Mouse (Mus musculus): ENCODE measurements around the gene Herpud1.
"Not testable (repeated sequence)": the region's sequence is repeated elsewhere in the genome, so short reads cannot be mapped to it uniquely, and the experiment has no call there.

Herpud1 gene

DNA sequence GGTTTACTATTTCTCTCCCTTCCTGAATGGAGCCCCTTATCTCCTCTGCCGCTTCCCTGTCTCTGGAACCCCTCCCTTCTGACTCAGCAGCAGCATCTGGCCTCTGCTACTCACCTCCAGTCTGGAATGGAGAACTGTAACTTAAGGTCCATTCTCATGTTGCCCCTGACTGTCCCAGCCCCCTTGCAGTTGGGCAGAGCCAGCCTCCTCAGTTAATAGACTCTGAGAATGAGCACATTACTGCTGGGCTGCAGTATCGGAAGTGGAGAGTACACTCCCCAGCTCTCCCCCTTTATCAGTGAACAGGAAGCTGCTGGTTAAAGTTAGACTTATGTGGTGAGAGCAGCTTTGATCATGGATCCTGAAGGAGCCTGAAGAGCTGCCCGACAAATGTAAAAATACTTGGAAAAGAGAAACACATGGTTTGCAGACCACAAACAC lies 10.7 kb upstream of the Herpud1 start:
- no peak for DNase-seq (ENCODE audit: low spot score in 2 of 2)

DNA sequence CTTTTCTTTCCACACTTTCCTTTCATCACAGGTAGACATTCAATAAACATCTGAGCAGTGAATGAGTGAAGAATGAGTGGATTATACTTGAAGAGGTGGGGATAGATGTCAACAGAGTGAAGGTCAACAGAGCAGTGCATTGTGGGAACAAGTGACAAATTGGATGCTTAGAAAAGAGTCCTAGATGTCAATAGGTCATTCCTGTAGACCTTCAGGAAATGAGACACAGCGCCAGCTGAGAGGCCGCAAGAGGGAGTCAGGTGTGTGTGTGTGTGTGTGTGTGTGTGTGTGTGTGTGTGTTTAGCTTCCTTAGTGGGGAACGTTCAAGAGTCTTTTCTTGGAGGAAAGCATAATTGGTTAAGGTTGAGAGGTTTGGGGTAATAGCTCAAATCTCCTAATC lies 10.1 kb upstream of the Herpud1 start:
- no peak for DNase-seq (ENCODE audit: low spot score in 2 of 2)

DNA sequence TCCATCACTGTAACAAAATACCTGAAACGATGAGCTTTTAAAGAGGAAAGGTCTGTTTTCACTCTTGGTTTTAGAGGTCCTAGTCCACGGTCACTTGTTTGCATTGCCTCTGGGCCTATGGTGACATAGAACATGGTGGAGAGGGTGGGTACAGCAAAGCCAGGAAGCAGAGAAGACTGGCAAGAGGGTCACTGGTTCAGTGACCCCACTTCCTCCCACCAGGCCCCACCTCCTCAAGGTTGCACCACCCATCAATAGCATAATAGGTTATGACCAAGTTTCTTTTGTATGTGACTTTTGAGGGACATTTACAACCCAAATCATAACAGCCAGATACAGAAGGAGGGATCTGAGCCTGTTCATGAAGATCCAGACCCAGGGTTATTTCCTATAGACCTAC lies 9.7 kb upstream of the Herpud1 start:
- no peak for DNase-seq (ENCODE audit: low spot score in 2 of 2)

DNA sequence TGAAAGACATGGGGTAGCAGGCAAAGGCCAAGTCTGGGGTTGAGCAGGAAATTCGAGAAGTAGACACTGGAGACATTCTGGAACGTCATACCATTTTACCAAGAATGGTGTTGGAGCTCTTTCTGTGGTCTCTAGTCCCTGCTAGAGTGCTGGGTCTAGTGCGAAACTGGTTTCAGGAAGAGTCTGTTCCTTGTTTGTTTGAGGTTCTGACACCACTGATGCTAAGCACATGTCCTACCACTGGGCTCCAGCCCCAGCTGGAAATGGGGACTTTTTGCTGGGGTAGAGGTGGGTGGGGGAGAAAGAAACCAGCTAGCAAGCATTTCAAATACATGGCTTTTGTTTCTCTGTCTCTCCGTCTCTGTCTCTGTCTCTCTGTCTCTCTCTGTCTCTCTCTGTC lies 9.2 kb upstream of the Herpud1 start:
- no peak for DNase-seq (ENCODE audit: low spot score in 2 of 2)

DNA sequence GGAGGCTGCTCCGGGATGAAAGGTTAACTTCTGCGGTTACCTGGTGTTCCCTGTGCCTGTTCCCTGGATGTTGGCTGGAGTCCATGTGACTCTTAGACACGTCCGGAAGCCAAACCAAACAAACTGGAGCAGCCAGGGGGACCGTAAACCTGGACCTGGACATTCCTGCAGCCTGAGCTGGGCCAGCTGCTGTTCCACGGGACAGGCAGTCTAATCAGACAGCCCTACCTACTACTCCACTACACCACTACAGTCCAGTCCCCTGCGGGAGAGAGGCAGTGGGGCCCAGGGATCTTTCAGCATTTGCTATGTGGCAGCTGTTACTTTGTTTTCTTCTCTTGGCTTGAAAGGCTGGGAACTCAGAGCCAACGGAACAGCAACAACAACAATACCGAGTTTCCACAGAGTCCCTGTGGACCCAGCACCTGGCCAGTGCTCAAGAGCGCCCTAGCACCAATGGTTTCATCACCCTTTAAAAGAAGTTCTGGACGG lies 8.5 kb upstream of the Herpud1 start:
- no peak for DNase-seq (ENCODE audit: low spot score in 2 of 2)

DNA sequence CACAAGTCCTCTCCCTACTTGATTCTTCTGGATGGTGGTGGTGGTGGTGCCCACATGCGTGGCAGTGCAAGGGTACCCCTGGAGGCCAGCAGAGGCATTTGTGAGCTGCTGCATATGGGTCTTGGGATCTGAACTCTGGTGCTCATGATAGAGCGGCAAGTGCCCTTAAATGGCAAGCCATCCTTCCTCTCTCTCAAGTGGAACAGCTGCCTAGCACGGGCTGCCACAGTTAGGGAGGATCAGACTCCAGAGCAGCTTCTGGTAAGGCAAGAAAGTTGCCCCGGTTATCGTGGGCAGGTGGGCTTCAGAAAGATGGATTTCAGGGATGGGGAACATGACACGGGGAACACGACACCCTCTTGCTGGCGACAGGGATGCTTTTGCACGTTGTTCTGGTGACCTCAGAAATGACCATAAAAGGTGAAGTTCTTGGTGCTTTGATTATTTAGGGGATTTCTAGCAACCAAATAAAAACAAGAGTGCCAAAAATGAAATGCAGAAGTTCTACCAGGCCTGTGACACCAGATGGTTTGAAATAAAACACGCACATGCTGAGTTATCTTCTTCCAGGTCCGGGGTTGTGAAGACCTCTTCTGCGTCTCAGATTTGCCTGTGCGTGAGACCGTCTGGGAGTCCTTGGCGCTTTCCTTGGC lies 7.3 kb upstream of the Herpud1 start:
- DNase-seq (ENCODE audit: low spot score in 2 of 2), result no peak

DNA sequence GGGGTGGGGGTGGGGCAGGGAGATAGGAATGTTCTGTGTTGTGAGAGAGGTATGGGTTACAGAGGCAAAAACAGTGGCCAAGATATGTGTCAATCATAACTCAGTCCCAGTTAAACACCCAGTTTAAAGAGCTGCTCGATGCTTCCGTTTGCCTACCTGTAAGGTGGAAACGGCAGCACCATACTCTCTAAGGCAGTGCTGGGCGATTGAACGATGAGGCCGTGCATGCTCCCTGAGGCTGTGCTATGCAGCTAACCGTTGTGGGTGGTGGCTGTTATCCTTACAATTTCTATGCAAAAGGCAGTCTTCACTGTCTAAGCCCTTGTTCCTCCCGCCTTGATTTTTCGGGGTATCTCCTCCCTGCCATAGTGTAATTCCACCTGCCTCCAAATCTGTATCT lies 6.6 kb upstream of the Herpud1 start:
- DNase-seq (ENCODE audit: low spot score in 2 of 2), result no peak

DNA sequence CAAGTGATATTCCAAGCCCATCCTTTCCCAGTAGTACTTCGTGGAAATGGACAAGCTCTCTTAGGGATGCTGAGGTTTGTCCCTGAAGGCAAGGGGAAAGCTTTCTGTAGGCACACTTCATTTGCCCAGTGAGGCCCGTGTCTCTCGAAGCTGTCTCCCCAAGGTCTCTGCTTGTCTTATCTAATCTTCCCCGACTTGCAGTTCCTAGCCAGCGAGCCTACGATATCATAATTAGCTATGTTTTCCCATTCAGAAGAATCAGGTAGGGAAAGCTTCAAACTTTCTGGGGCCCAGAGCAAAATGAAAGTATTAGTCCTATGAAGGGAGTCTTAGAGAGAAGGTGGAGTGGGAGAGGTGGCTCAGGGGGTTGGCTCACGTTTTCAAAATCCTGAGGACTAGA lies 2.1 kb upstream of the Herpud1 start:
- DNase-seq (ENCODE audit: low spot score in 2 of 2), result no peak

DNA sequence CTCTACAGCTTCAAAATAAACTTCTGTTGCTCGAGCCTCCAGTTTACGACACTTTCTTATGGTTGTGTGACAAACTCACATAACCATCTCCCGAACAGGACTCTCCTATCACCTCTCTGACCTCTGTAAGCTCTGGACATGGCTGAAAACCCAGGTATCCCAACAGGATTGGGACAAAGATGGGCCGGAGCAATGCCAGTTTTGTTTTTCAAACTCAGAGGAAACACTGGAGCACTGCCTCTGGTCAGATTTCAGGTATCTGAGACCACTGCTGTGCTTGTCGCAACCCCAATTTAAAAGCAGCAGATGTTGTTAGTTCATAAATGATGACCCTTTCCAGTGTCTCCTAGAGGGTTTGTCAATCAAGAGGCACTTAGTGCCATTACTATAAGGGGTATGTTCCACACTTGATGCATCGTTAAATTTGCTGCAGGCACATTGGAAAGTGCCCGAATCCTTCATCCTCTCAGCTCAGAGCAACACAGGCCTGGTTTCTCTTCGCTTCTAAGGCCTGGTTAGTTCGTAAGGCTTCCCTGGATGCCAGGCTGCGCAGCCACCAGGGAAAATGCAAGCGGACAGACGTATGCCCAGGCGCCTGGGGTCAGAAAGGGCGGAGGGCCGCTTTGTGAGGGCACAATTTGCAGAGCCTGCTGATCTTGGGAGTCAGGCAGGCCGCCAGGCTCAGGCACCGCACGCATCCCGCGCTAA lies 578 bp upstream of the Herpud1 start:
- no peak for DNase-seq (ENCODE audit: low spot score in 2 of 2)

DNA sequence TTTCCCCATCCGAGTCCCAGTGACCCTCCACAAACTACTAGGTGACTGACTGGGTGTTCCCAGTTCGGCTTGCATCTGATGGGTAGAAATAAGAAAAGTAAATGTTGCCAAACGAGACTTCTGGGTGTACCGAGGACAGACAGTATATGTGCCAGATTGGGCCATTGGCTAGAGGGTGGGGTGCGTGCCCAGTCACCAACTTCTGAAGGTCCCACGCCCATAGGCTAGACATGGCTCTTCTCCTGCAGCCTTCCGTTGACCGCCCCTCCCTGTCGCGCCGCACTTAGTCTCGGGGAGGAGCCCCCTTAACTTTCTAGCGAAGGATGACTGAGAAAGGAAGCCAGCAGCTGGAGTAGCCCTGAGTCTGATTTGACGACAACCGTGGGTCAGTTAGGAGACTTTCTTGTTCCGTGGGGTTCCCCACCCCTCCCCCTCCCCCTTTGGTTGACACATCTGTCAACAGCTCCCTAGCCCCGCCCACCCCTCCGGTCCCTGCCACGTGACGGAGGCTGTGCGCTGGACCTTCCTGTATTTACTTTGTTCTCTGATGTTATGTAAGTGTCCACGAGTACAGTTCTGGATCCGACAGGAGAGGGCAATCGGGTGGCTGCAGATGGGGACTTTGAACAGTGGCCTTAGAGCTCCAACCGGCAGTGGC lies 918 bp downstream of the Herpud1 start:
- DNase-seq (ENCODE audit: low spot score in 2 of 2), result peak; percentile 80 to 82

DNA sequence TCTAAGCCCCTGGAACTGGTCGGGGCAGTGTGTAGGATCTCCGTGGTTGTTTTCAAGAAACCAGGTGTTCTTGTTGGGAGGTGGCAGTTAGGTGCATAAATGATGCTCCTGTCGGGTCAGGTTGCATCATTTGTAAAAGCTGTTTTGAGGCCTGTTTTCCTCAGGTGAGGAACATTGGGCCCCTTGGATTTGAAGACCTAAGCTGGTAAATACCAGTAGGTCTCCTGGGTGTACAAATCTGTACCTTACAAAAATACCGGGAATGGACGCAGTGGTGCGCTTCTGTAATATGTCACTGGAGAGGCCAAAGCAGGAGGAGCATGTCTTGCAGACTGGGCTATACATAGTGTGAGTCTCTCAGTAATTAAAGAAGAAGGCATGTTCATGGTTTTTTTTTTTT lies 1.5 kb downstream of the Herpud1 start:
- DNase-seq (ENCODE audit: low spot score in 2 of 2), result no peak

DNA sequence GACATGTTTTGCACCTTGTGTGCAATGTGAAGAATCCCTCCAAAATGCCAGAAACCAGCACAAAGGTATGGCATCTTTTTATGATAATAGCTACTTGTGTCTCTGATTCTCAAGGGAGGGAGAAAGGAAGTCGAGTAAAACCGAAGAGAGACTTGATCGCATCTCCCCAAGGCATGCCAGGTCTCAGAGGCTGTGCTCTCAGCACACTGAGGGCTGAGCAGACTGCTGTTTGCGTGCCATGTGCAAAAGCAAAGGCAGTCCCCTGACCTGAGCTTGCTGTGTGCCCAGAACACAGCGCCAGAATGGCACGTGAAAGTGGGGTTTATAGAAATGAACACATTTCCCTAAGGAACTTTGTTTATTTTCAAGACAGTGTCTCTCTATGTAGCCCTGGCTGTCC lies 3.3 kb downstream of the Herpud1 start:
- no peak for DNase-seq (ENCODE audit: low spot score in 2 of 2)

DNA sequence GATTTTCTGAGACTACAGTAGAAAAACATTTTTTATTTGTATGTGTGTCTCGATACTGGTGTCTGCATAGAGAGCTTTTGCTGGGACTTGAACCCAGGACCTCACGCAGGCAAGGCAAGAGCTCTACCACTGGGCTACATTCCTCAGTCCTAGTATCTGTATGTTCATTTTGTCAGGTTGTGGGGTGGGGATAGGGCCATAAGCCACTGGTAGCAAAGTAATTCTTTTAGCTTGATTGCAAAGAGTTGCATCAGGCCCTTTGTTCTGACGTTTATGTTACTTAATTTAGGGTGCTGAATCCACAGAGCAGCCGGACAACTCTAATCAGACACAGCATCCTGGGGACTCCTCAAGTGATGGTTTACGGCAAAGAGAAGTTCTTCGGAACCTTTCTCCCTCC lies 4.2 kb downstream of the Herpud1 start:
- no peak for DNase-seq (ENCODE audit: low spot score in 2 of 2)

DNA sequence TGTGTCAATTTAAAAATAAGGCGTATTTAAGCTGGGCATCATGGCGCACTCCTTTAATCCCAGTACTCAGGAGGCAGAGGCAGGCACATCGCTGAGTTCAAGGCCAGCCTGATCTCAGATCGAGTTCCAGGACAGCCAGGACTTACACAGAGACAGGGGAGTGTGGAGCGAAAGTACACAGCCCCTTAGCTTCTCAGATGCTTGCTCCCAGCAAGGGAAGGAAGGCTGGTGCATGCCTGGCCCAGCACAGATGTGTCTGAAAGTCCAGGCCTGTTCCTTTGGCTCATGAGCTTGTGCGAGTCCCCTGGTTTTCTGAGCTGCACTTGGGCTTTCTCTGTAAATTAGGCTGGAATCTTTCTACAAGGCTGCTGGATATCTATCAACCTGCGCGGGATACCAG lies 4.7 kb downstream of the Herpud1 start:
- no peak for DNase-seq (ENCODE audit: low spot score in 2 of 2)

DNA sequence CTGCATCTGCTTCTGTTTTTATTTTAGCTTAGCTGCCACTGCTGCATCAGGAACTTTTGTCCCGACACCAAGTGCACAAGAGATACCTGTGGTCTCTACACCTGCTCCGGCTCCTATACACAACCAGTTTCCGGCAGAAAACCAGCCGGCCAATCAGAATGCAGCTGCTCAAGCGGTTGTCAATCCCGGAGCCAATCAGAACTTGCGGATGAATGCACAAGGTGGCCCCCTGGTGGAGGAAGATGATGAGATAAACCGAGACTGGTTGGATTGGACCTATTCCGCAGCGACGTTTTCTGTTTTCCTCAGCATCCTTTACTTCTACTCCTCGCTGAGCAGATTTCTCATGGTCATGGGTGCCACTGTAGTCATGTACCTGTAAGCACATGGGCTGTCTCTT lies 5.9 kb downstream of the Herpud1 start:
- peak in 1 of 2 experiments; percentile 60 for DNase-seq (ENCODE audit: low spot score in 2 of 2)

DNA sequence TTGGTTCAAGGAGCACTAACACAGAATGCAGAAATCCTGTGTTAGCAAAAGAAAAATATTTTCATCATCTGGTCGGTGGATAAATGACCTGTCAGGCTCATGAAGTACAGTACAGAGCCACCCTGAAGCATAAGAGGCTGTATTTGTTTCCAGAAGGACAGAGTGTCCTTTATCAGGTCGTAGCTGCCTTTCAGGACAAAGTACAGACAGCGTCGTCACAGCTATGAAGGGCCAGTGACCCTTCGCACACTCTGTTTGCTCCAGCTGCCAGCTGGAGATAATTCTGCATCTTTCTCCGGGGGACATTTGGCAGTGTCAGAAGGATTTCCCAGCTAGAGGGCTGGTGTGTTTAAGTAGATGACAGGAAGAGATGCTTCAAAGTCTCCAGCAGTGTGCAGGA lies 6.4 kb downstream of the Herpud1 start:
- no peak for DNase-seq (ENCODE audit: low spot score in 2 of 2)

DNA sequence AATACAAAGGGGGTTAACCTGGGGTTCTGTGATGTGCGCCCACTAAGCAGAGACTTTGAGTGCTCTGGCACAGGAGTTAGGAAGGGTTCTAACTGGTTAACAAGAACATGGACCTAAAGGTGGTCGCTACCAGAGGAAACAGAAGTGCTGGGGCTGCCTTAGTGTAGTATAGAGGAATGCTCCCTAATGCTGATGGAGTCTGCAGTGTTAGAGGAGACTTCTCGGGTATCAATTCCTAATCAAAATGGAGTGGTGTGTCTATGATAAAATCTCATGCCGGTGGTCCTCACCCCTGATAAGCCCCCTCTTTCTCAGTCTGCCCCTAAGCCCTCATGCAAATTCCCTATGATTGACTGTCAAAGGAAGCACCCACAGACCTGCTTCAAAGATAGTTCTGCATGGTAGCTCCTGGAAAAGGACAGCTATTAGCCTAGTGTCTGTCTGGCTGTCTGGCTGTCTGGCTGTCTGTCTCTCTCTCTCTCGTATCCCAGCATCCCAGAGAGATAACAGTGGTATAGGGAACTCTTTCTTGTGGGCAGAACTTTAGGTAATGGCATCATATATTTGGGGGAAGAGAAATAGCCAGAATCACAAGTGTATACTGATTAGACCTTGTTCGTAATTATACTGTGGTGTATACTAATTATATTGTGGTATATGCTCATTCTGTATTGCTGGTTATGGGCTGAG lies 9.8 kb downstream of the Herpud1 start:
- no peak for DNase-seq (ENCODE audit: low spot score in 2 of 2)

DNA sequence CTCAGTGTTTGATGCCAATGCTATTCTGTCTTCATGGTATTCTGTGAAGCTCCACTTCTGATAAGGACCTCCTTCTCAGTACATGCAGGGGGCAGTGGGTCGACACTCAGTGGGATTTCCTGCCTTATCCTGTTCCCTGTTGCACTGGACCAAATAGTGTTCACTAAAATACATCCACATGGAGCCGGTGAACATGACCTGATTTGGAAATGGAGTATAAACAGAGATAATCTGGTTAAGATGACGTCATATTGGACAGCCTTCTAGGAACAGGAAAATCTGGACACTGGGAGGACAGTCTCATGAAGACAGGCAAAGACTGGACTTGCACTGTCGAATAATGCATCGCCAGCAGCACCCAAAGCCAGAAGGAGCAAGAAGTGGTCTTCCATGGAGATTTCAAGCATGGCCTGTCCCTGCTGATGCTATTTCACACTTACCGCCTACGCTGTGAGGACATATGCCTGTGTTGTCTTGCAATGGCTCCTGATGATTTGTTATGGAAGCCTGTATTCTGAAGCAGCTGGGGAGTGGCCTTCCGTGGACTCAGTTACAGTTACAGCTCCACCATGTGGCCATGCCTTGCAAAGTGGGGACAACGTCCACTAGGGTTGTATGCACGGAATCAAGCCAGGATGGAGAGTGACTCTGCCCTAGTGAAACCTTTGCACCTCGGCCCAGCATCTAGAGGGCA lies 10.9 kb downstream of the Herpud1 start:
- DNase-seq (ENCODE audit: low spot score in 2 of 2), result peak in 1 of 2 experiments; percentile 52

DNA sequence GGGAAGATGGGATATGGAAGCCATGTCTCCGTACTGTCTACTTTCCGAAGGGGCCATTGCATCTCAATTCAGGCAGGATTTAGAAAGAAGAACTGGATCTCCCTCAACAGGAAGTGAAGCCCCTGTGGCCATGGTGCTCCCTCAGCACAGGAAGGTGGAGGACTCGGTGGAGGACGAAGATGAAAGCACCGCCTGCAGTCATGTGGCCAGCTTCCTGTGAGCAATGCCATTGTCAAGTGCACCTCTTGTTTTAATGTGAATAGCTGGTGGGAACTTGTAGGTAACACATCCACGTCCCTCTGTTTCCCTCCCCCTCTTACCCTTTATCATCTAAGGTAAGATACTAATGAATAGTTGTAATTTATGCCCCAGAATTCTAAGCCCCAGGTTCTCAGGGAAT lies 12.3 kb downstream of the Herpud1 start:
- no peak for DNase-seq (ENCODE audit: low spot score in 2 of 2)

DNA sequence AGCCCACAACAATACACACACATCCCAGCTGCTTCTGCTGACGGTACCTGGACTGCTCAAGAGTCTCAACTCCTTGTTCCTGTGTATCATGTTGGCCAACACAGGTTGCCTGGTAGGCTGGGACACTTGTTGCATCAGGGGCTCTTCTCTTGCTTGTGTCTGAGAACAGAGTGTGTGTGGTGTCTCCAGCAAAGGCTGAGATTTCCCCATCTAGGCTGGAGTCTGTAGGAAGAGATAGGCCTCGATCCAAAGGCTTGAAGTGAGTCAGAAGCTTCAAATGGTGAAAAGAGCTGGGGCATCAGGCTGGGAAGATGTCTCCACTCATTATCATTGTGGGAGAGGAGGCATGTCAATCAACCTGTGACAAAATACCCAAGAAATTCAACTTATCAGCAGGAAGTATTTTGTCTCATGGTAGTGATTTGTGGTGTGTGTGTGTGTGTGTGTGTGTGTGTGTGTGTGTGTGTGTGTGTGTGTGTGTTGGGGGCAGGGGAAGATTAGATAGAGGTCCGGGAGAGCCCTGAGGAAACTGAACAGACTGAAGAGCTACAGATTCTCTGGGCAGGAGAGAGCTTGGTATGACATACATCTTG lies 13.2 kb downstream of the Herpud1 start:
- DNase-seq (ENCODE audit: low spot score in 2 of 2), result no peak

DNA sequence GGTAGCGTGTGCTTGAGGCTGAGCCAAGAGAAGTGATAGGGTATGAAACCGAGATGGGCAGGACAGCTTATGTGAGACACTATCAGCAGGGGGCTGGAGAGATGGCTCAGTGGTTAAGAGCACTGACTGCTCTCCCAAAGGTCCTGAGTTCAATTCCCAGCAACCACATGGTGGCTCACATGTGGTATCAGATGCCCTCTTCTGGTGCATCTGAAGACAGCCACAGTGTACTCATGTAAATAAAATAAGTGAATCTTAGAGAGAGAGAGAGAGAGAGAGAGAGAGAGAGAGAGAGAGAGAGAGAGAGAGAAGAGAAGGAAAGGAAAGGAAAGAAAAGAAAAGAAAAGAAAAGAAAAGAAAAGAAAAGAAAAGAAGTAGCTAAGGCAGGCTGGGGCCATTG lies 13.7 kb downstream of the Herpud1 start:
- DNase-seq (ENCODE audit: low spot score in 2 of 2), result not testable (repeated sequence)
